Mouse (Mus musculus): Measurements from ENCODE around the gene Med12l. TPM values are rescaled to one million over a fixed set of nuclear protein-coding genes. Genes with fewer than 3 reads are reported as not detected.

The Med12l gene
- polyA plus RNA-seq (2014; fragmentation: Nextera tagmentation; extraction: Ambion mirVana): 3.8 and 4.7 TPM in 2 replicates

GRCm38 (mm10) chr3:59005271-59005995 lies at the start of gene Med12l:
Gene Med12l, plus strand, starts transcription at chr3:59005825.
- Histone ChIP-seq H3K27ac (ENCODE audit: low read depth, low read length) (peak within 1 kb of the TSS; percentile 92), H3K9me3 (ENCODE audit: control insufficient read depth, low read length) (no peaks in the 10 kb centered on the region), H3K36me3 (ENCODE audit: control insufficient read depth, insufficient read depth, low read length) (no peaks in the 10 kb centered on the region), H3K9ac (ENCODE audit: low read depth, low read length) (peak within 1 kb of the TSS; percentile 79), H3K4me3 (ENCODE audit: low read depth, low read length) (peak within 1 kb of the TSS; percentile 74), H3K27me3 (ENCODE audit: control insufficient read depth, insufficient read depth, low read length) (no peaks in the 10 kb centered on the region), H3K4me1 (replicated peaks; ENCODE audit: control insufficient read depth, insufficient read depth, low read length) (peaks cover 7% of the 10 kb centered on the region), H3K4me2 (replicated peaks; ENCODE audit: low read depth, low read length) (peak within 1 kb of the TSS; percentile 94)
- ATAC-seq (ENCODE audit: low FRiP score): peak; percentile 73
- under 1% methylated on average over 51 of the region's 69 CpGs for WGBS
- DNase-seq (ENCODE audit: low spot score): no peak

- Histone ChIP-seq H3K4me1 (replicated peaks; ENCODE audit: control insufficient read depth, insufficient read depth, low read length) (no peaks in the 10 kb centered on the region), H3K9me3 (ENCODE audit: control insufficient read depth, low read length) (no peaks in the 10 kb centered on the region), H3K4me3 (ENCODE audit: low read depth, low read length) (no peak overlapping the region), H3K27ac (ENCODE audit: low read depth, low read length) (no peak overlapping the region), H3K9ac (ENCODE audit: low read depth, low read length) (no peak overlapping the region), H3K27me3 (ENCODE audit: control insufficient read depth, insufficient read depth, low read length) (no peaks in the 10 kb centered on the region), H3K4me2 (replicated peaks; ENCODE audit: low read depth, low read length) (no peak overlapping the region), H3K36me3 (ENCODE audit: control insufficient read depth, insufficient read depth, low read length) (no peaks in the 10 kb centered on the region)
- 89% methylated on average over 1 of the region's 1 CpGs for WGBS
- ATAC-seq (ENCODE audit: low FRiP score): no peak
- DNase-seq (ENCODE audit: low spot score): no peak
These were observed 44.5 kb upstream of the Med12l start for GRCm38 (mm10) chr3:58961166-58961565.

- H3K4me3 ChIP-seq (ENCODE audit: low read depth, low read length): no peak overlapping the region
- no peaks in the 10 kb centered on the region for H3K36me3 ChIP-seq (ENCODE audit: control insufficient read depth, insufficient read depth, low read length)
- no peak overlapping the region for H3K27ac ChIP-seq (ENCODE audit: low read depth, low read length)
- ATAC-seq (ENCODE audit: low FRiP score) (no peak), DNase-seq (ENCODE audit: low spot score) (no peak)
- no peaks in the 10 kb centered on the region for H3K9me3 ChIP-seq (ENCODE audit: control insufficient read depth, low read length)
- WGBS: 78% methylated on average over 1 of the region's 1 CpGs
- H3K9ac ChIP-seq (ENCODE audit: low read depth, low read length): no peak overlapping the region
- H3K27me3 ChIP-seq (ENCODE audit: control insufficient read depth, insufficient read depth, low read length): no peaks in the 10 kb centered on the region
- H3K4me1 ChIP-seq (replicated peaks; ENCODE audit: control insufficient read depth, insufficient read depth, low read length): no peaks in the 10 kb centered on the region
- no peak overlapping the region for H3K4me2 ChIP-seq (replicated peaks; ENCODE audit: low read depth, low read length)
These were observed 28.2 kb upstream of the Med12l start for GRCm38 (mm10) chr3:58977413-58977812.

GRCm38 (mm10) chr3:58977906-58978622 lies 27.6 kb upstream of the Med12l start:
- Histone ChIP-seq H3K4me2 (replicated peaks; ENCODE audit: low read depth, low read length) (no peak overlapping the region), H3K4me1 (replicated peaks; ENCODE audit: control insufficient read depth, insufficient read depth, low read length) (no peaks in the 10 kb centered on the region), H3K9me3 (ENCODE audit: control insufficient read depth, low read length) (no peaks in the 10 kb centered on the region), H3K4me3 (ENCODE audit: low read depth, low read length) (no peak overlapping the region), H3K27me3 (ENCODE audit: control insufficient read depth, insufficient read depth, low read length) (no peaks in the 10 kb centered on the region), H3K27ac (ENCODE audit: low read depth, low read length) (no peak overlapping the region), H3K9ac (ENCODE audit: low read depth, low read length) (no peak overlapping the region), H3K36me3 (ENCODE audit: control insufficient read depth, insufficient read depth, low read length) (no peaks in the 10 kb centered on the region)
- DNase-seq (ENCODE audit: low spot score) (no peak), ATAC-seq (ENCODE audit: low FRiP score) (no peak)
- WGBS: 91% methylated on average over 7 of the region's 7 CpGs

GRCm38 (mm10) chr3:58980579-58980978 lies 25.0 kb upstream of the Med12l start:
- Histone ChIP-seq H3K27me3 (ENCODE audit: control insufficient read depth, insufficient read depth, low read length) (no peaks in the 10 kb centered on the region), H3K4me1 (replicated peaks; ENCODE audit: control insufficient read depth, insufficient read depth, low read length) (no peaks in the 10 kb centered on the region), H3K36me3 (ENCODE audit: control insufficient read depth, insufficient read depth, low read length) (no peaks in the 10 kb centered on the region), H3K27ac (ENCODE audit: low read depth, low read length) (no peak overlapping the region), H3K4me3 (ENCODE audit: low read depth, low read length) (no peak overlapping the region), H3K4me2 (replicated peaks; ENCODE audit: low read depth, low read length) (no peak overlapping the region), H3K9me3 (ENCODE audit: control insufficient read depth, low read length) (no peaks in the 10 kb centered on the region), H3K9ac (ENCODE audit: low read depth, low read length) (no peak overlapping the region)
- ATAC-seq (ENCODE audit: low FRiP score) (no peak), DNase-seq (ENCODE audit: low spot score) (no peak)
- whole genome bisulfite sequencing: 76% methylated on average over 4 of the region's 4 CpGs

- Histone ChIP-seq H3K4me2 (replicated peaks; ENCODE audit: low read depth, low read length) (no peak overlapping the region), H3K4me1 (replicated peaks; ENCODE audit: control insufficient read depth, insufficient read depth, low read length) (no peaks in the 10 kb centered on the region), H3K36me3 (ENCODE audit: control insufficient read depth, insufficient read depth, low read length) (no peaks in the 10 kb centered on the region), H3K27ac (ENCODE audit: low read depth, low read length) (no peak overlapping the region), H3K27me3 (ENCODE audit: control insufficient read depth, insufficient read depth, low read length) (no peaks in the 10 kb centered on the region), H3K9me3 (ENCODE audit: control insufficient read depth, low read length) (no peaks in the 10 kb centered on the region), H3K9ac (ENCODE audit: low read depth, low read length) (no peak overlapping the region), H3K4me3 (ENCODE audit: low read depth, low read length) (no peak overlapping the region)
- DNase-seq (ENCODE audit: low spot score) (peak; percentile 83), ATAC-seq (ENCODE audit: low FRiP score) (0 out of 2 replicates have a peak, but pooled peaks have one; percentile 25)
- WGBS: 63% methylated on average over 15 of the region's 15 CpGs
These were observed 22.5 kb upstream of the Med12l start for GRCm38 (mm10) chr3:58982896-58983837.

GRCm38 (mm10) chr3:58983838-58984598 lies 21.6 kb upstream of the Med12l start:
- Histone ChIP-seq H3K9me3 (ENCODE audit: control insufficient read depth, low read length) (no peaks in the 10 kb centered on the region), H3K4me2 (replicated peaks; ENCODE audit: low read depth, low read length) (no peak overlapping the region), H3K4me3 (ENCODE audit: low read depth, low read length) (no peak overlapping the region), H3K27ac (ENCODE audit: low read depth, low read length) (no peak overlapping the region), H3K9ac (ENCODE audit: low read depth, low read length) (no peak overlapping the region), H3K4me1 (replicated peaks; ENCODE audit: control insufficient read depth, insufficient read depth, low read length) (no peaks in the 10 kb centered on the region), H3K27me3 (ENCODE audit: control insufficient read depth, insufficient read depth, low read length) (no peaks in the 10 kb centered on the region), H3K36me3 (ENCODE audit: control insufficient read depth, insufficient read depth, low read length) (no peaks in the 10 kb centered on the region)
- ATAC-seq (ENCODE audit: low FRiP score) (no peak), DNase-seq (ENCODE audit: low spot score) (no peak)
- WGBS: 85% methylated on average over 15 of the region's 15 CpGs

GRCm38 (mm10) chr3:58985816-58986215 lies 19.8 kb upstream of the Med12l start:
- Histone ChIP-seq H3K4me1 (replicated peaks; ENCODE audit: control insufficient read depth, insufficient read depth, low read length) (no peaks in the 10 kb centered on the region), H3K27ac (ENCODE audit: low read depth, low read length) (no peak overlapping the region), H3K9ac (ENCODE audit: low read depth, low read length) (no peak overlapping the region), H3K9me3 (ENCODE audit: control insufficient read depth, low read length) (no peaks in the 10 kb centered on the region), H3K4me2 (replicated peaks; ENCODE audit: low read depth, low read length) (no peak overlapping the region), H3K36me3 (ENCODE audit: control insufficient read depth, insufficient read depth, low read length) (no peaks in the 10 kb centered on the region), H3K27me3 (ENCODE audit: control insufficient read depth, insufficient read depth, low read length) (no peaks in the 10 kb centered on the region), H3K4me3 (ENCODE audit: low read depth, low read length) (no peak overlapping the region)
- DNase-seq (ENCODE audit: low spot score) (no peak), ATAC-seq (ENCODE audit: low FRiP score) (no peak)
- WGBS: 72% methylated on average over 4 of the region's 4 CpGs
